Mouse (Mus musculus) adrenal gland, adult 18-20 months (tissue): ENCODE results near the gene Nek6. TPM values are rescaled to one million over a fixed set of nuclear protein-coding genes. Genes with fewer than 3 reads are reported as not detected.

ENCODE experiments used
- DNase-seq, 2 experiments: peaks; one replicate each; pipeline ENCODE4 v3.0.0; 2021 to 2022; ENCODE audit warnings: low spot score in 2 of 2
- microRNA-seq, 2 experiments: library from miRNA; unstranded; fragments of <30 nt; microRNA quantifications; one replicate each; pipeline ENCODE4 v1.2.0; 2021; ENCODE audit warnings: borderline number of aligned reads in 2 of 2
- total RNA-seq, 2 experiments: library from RNA; stranded (reverse); gene quantifications; 1 replicate in 1 of 2; 2 replicates in 1 of 2; pipeline ENCODE4 v1.2.3; 2021

The Nek6 gene
- total RNA-seq, 2 experiments from 2014 or later = 15.9 to 18.6 TPM

- DNase-seq = no peak
Measured at GRCm38 (mm10) chr2:38616956-38617872, 105.8 kb downstream of the Nek6 start.

GRCm38 (mm10) chr2:38619777-38620176 lies 108.3 kb downstream of the Nek6 start:
- DNase-seq = no peak

GRCm38 (mm10) chr2:38621076-38621475 lies 109.6 kb downstream of the Nek6 start:
- DNase-seq = no peak

- DNase-seq = peak in 1 of 2 experiments; percentile 42
Measured at GRCm38 (mm10) chr2:38621610-38622021, 110.2 kb downstream of the Nek6 start.

GRCm38 (mm10) chr2:38623411-38623810 lies 112.0 kb downstream of the Nek6 start:
- no peak for DNase-seq

- DNase-seq = no peak
Measured at GRCm38 (mm10) chr2:38623821-38624590, 112.6 kb downstream of the Nek6 start.

- DNase-seq = no peak
Measured at GRCm38 (mm10) chr2:38628801-38629200, 117.4 kb downstream of the Nek6 start.

- no peak for DNase-seq
Measured at GRCm38 (mm10) chr2:38629451-38629850, 118.0 kb downstream of the Nek6 start.

GRCm38 (mm10) chr2:38630574-38630973 lies 119.1 kb downstream of the Nek6 start:
- no peak for DNase-seq

- DNase-seq = no peak
Measured at GRCm38 (mm10) chr2:38637716-38638267, 126.3 kb downstream of the Nek6 start.

GRCm38 (mm10) chr2:38641761-38642160 lies 130.3 kb downstream of the Nek6 start:
- no peak for DNase-seq

GRCm38 (mm10) chr2:38643625-38644427 lies 132.4 kb downstream of the Nek6 start, which contains the start of gene Psmb7:
Gene Psmb7 (minus strand): TSS chr2:38644087.
- DNase-seq = peak; percentile 80 to 84

Small RNAs within 50 kb of the gene (microRNA-seq; reads per million reads assigned to microRNA genes)
- gene Gm27634 = 0 reads per million in 2 experiments

Other genes with a start within 250 kb of the Nek6 start
- gene Dennd1a, start 224.3 kb upstream of the Nek6 start, total RNA-seq = 10 to 100 TPM; 22.5 to 22.9 TPM
- gene Lhx2, start 172.4 kb upstream of the Nek6 start, total RNA-seq = not detected
- 100 to 1,000 TPM; 278 to 331 TPM for gene Psmb7, start 132.4 kb downstream of the Nek6 start, total RNA-seq
- 1,000 to 10,000 TPM in 1 of 2 experiments, 100 to 1,000 TPM in 1; 563 to 1,005 TPM for gene Nr5a1, start 202.9 kb downstream of the Nek6 start, total RNA-seq